Mouse (Mus musculus): Measurements from ENCODE around the gene Gpr180.

DNA sequence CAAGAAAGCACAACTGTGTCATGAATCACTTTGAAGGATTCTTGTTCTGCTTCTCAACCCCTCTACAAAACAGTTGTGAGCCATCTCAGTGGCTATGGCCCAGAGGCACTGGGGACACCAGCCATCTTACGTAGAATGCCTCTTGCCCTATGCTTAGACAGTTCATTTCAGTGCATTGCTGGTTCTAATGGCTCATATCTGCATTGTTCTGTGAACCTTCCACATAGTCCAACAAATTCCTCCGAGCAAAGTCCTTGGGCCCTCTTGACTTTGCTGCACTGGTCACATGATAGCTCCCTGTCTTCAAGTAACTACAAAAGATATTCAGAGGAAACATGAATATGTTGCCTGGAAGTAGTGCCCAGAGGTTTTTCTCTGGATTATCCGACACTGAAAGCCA, 63.8 kb downstream of the Gpr180 start:
- TF ChIP-seq EP300 (IDR thresholded peaks at IDR 0.05; ENCODE audit: low read depth) (no peak), CTCF (IDR thresholded peaks at IDR 0.05; ENCODE audit: low read depth) (no peak)

Data from liver, postnatal 0 days (tissue).